Mouse (Mus musculus) hindbrain, embryonic 12.5 days (tissue): ENCODE measurements around the gene Oxld1. TPM values are rescaled to one million over a fixed set of nuclear protein-coding genes. Genes with fewer than 3 reads are reported as not detected.

Source experiments
- polyA plus RNA-seq: library from polyadenylated mRNA; unstranded; fragments of >200 nt; fragmentation: Nextera tagmentation; extraction: Ambion mirVana; gene quantifications from 2 replicates; pipeline ENCODE4 v1.2.1, GENCODE M21; 2016

Gene Oxld1
- polyA plus RNA-seq, 1 experiment from 2014 or later, result 11.3 TPM

Other genes with a start within 250 kb of the Oxld1 start
- gene Bahcc1, start 225.1 kb downstream of the Oxld1 start, polyA plus RNA-seq, result 21.9 and 23.8 TPM in 2 replicates
- 3,608 and 3,685 TPM in 2 replicates for gene Actg1, start 109.5 kb downstream of the Oxld1 start, polyA plus RNA-seq
- 1.2 and 1.3 TPM in 2 replicates for gene Fscn2, start 96.5 kb downstream of the Oxld1 start, polyA plus RNA-seq
- gene Faap100, start 79.3 kb downstream of the Oxld1 start, polyA plus RNA-seq, result 52.2 and 59.1 TPM in 2 replicates
- 51.4 and 51.5 TPM in 2 replicates for gene Nploc4, start 20.4 kb downstream of the Oxld1 start, polyA plus RNA-seq
- not detected in 2 replicates for gene Tspan10, start 15.4 kb downstream of the Oxld1 start, polyA plus RNA-seq
- gene Pde6g, start 4.6 kb downstream of the Oxld1 start, polyA plus RNA-seq, result not detected in 2 replicates
- 33.8 and 35.5 TPM in 2 replicates for gene Ccdc137, start within 50 bp of the Oxld1 start, polyA plus RNA-seq
- 57.1 and 58.4 TPM in 2 replicates for gene Arl16, start 9.5 kb upstream of the Oxld1 start, polyA plus RNA-seq
- 104 and 108 TPM in 2 replicates for gene Mrpl12, start 26.5 kb upstream of the Oxld1 start, polyA plus RNA-seq
- gene Slc25a10, start 33.8 kb upstream of the Oxld1 start, polyA plus RNA-seq, result 37.7 and 38.0 TPM in 2 replicates
- gene Gcgr, start 72.6 kb upstream of the Oxld1 start, polyA plus RNA-seq, result 0.47 and 0.54 TPM in 2 replicates
- 210 and 219 TPM in 2 replicates for gene Mcrip1, start 91.7 kb upstream of the Oxld1 start, polyA plus RNA-seq
- not detected in 2 replicates for gene Ppp1r27, start 93.1 kb upstream of the Oxld1 start, polyA plus RNA-seq
- gene P4hb, start 115.2 kb upstream of the Oxld1 start, polyA plus RNA-seq, result 473 and 486 TPM in 2 replicates
- gene Arhgdia, start 123.6 kb upstream of the Oxld1 start, polyA plus RNA-seq, result 548 TPM in 2 replicates
- 539 and 588 TPM in 2 replicates for gene Alyref, start 140.3 kb upstream of the Oxld1 start, polyA plus RNA-seq
- gene Anapc11, start 140.4 kb upstream of the Oxld1 start, polyA plus RNA-seq, result 153 and 170 TPM in 2 replicates
- 1.0 and 1.3 TPM in 2 replicates for gene Npb, start 150.4 kb upstream of the Oxld1 start, polyA plus RNA-seq
- gene Pcyt2, start 159.9 kb upstream of the Oxld1 start, polyA plus RNA-seq, result 145 and 148 TPM in 2 replicates
- gene Sirt7, start 167.2 kb upstream of the Oxld1 start, polyA plus RNA-seq, result 43.9 and 50.0 TPM in 2 replicates
- 40.1 TPM in 2 replicates for gene Mafg, start 175.5 kb upstream of the Oxld1 start, polyA plus RNA-seq
- 28.5 and 28.8 TPM in 2 replicates for gene Pycr1, start 185.7 kb upstream of the Oxld1 start, polyA plus RNA-seq
- 0.39 and 0.60 TPM in 2 replicates for gene Myadml2, start 190.1 kb upstream of the Oxld1 start, polyA plus RNA-seq
- gene Notum, start 203.1 kb upstream of the Oxld1 start, polyA plus RNA-seq, result 1.7 and 3.0 TPM in 2 replicates
- gene Aspscr1, start 214.9 kb upstream of the Oxld1 start, polyA plus RNA-seq, result 144 and 151 TPM in 2 replicates